Mouse (Mus musculus): ENCODE measurements around the gene 2010106E10Rik. TPM values are rescaled to one million over a fixed set of nuclear protein-coding genes. Genes with fewer than 3 reads are reported as not detected.

Gene 2010106E10Rik
- total RNA-seq (2021): not detected in 2 replicates
- long read RNA-seq: 0 reads

GRCm38 (mm10) chrX:112494974-112495373 lies at the start of gene 2010106E10Rik:
2010106E10Rik (plus strand) TSS chrX:112495274.
- DNase-seq: no peak

GRCm38 (mm10) chrX:112505651-112506050 lies 10.6 kb downstream of the 2010106E10Rik start:
- DNase-seq: no peak

GRCm38 (mm10) chrX:112524755-112525154 lies 29.7 kb downstream of the 2010106E10Rik start:
- no peak for DNase-seq

DNA sequence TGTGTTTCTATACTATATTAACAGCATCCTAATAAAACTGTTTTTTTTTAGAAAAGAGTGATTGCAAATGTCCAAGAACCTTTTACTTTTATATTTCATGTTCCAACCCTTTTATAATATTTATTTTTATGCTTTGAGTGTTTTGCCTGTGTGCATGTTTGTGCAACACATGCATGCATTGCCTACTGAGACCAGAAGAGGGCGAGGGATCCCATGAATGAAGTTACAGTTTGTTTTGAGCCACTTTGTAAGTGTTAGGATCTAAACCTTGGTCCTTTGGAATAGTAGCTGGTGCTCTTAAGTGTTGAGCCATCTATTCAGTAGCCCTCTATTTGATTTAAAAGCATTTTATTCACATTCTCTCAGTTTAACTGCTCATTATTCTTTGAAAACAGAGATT lies 48.0 kb downstream of the 2010106E10Rik start:
- DNase-seq: no peak

DNA sequence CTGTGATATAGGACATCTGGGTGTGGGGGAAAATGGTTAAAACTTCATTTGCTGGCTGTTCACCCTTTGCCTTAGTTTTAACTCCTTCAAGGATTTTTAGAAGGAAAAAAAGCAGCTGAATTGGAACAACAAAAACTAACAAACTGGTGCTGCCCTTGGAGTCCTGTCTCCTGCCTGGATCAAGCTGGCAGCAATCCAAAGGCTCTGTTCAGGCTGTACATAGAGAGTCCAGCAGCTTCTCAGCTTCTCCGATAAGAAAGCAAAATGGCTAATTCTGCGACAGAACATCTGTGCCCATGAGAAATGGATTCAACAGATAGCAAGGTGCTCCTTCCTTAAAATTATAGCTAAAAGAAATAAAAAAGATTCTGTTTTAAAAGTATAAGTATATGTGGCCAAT lies 72.6 kb downstream of the 2010106E10Rik start:
- DNase-seq: peak; percentile 5

DNA sequence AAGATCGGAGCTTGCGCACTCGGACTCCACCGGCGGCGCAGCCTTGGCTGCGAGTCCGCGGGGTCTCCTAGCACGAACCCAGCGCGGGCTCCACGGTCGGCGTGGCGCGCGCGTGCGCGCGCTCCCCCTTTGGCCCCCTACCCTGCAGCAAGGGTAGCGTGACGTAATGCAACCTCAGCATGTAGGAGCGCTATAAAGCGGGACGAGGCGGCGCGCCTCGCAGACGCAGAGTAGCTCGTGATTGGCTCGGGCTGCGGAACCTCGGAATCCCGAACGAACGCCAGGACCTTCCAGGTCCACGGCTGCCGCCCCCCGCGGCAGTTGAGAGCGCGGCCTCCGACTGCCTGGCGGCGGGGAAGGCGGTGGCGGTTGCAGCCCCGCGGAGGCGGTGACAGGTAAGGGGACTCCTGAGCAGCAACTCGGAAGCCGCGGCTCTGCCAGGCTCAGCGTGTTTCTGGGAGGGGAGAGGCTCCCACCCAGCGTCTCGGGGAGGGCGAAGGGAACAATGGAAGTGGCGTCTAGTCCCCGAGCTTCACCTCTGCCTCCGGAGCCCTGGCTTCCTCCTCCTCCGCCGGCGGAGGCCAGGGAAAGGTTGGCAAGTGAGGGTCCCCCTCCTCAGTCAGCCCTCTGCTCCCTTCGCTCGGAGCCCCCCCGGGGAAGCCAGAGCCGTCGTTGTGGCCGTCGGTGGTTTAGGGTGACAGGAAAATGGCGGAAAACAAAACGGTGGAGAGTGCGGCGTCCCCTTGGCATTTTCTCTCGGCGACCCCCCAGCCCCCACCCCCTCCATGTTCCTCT lies 105.6 kb downstream of the 2010106E10Rik start, which contains the start of gene Zfp711:
TSS of gene Zfp711 (plus strand) at position 16 of the 795 bp plus-strand sequence.
- peak; percentile 20 for DNase-seq

DNA sequence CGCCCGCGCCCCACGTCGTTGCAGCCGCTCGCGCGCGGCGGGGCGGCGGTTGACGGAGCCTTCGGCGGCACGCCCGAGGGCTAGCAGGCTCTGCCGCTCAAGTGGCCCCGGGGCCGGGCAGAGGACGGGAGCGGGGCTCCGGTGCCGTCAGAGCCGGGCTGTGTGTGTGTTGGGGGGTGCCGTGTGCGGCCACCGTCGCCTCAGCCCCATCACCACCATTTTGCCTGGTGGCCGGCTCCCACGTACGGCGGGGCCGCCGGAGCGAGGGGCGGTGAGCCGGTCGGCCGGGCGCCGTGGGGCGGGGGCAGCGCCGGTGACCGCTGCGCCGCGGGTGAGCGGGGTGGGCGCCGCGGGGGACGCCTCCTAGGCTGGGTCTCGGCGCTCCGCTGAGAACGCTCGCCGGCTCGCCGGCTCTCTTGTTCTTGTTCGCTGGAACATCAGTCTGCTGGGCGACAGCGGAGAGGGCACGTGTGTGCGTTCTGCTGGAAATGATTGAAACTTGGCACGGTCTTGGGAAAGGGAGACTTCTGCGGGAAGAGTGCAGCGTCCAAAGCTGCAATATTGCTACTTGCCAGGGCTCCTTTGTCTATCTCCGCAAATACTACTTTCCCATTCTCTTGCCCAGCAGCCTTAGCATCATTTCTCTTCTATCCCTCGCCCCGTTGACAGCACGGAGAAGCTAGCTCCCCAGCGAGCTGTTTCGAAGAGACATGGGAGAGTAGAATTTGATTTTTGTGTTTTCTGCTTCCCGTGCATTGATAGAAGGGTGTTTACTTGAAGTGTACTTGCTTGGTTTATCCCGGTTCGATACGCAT lies 106.4 kb downstream of the 2010106E10Rik start:
- peak; percentile 3 for DNase-seq

Other genes with a start within 250 kb of the 2010106E10Rik start
- gene Apool, start 183.9 kb upstream of the 2010106E10Rik start, total RNA-seq (2021): 38.1 and 48.1 TPM in 2 replicates
- gene Satl1, start 88.5 kb upstream of the 2010106E10Rik start, total RNA-seq (2021): not detected in 2 replicates
- gene Zfp711, start 105.3 kb downstream of the 2010106E10Rik start, total RNA-seq (2021): 0.49 TPM in 1 of 2 replicates, not detected in the other
- not detected in 2 replicates for gene Pof1b, start 203.4 kb downstream of the 2010106E10Rik start, total RNA-seq (2021)